Mouse (Mus musculus) CH12.LX (cell line): Measurements from ENCODE around the gene Ccdc6. TPM values are rescaled to one million over a fixed set of nuclear protein-coding genes. Genes with fewer than 3 reads are reported as not detected.

Source experiments
- DNase-seq: peaks from one replicate; pipeline ENCODE4 v3.0.0-alpha.2; 2013; ENCODE audit errors: extremely low read depth
- H3K27ac ChIP-seq: 2 replicates; pipeline ENCODE4 v1.5.1; 2012; ENCODE audit warnings: low read depth, mild to moderate bottlenecking, control low read depth, moderate library complexity; ENCODE audit not compliant: insufficient read depth
- H3K27me3 ChIP-seq: replicated peaks from 2 replicates; pipeline ENCODE3; 2012; ENCODE audit warnings: inconsistent platforms
- H3K36me3 ChIP-seq, 2 experiments: replicated peaks in 1 of 2; 2 replicates each; pipeline versions ENCODE3 to v1.6.1; 2012; ENCODE audit warnings: inconsistent platforms in 1 of 2, low read length in 1 of 2, mild to moderate bottlenecking in 1 of 2, mixed read lengths in 1 of 2, moderate library complexity in 1 of 2; ENCODE audit not compliant: control insufficient read depth in 1 of 2, insufficient read depth in 1 of 2
- H3K4me1 ChIP-seq, 2 experiments: 2 replicates each; pipeline ENCODE4 v1.6.1; 2012; ENCODE audit warnings: inconsistent platforms in 1 of 2, moderate library complexity in 1 of 2; ENCODE audit not compliant: insufficient read depth in 2 of 2, control insufficient read depth in 1 of 2
- H3K4me2 ChIP-seq: 2 replicates; pipeline ENCODE4 v1.6.1; 2012; ENCODE audit warnings: low read depth, mild to moderate bottlenecking, control low read depth; ENCODE audit not compliant: poor library complexity, insufficient read depth, severe bottlenecking
- H3K4me3 ChIP-seq, 3 experiments: fragments of 150-350 bp in 1 of 3; sonication (generic) in 1 of 3; replicated peaks in 1 of 3; 2 replicates each; pipeline versions ENCODE3 to v1.5.1; 2011 to 2012; ENCODE audit warnings: low read depth in 2 of 3, low read length in 2 of 3, mild to moderate bottlenecking in 2 of 3, moderate library complexity in 2 of 3, control low read depth in 1 of 3, improper control_type of control experiment in 1 of 3, inconsistent platforms in 1 of 3, mixed read lengths in 1 of 3; ENCODE audit not compliant: poor library complexity in 1 of 3
- H3K79me2 ChIP-seq: replicated peaks from 2 replicates; pipeline ENCODE4 v1.6.1; 2012; ENCODE audit warnings: mild to moderate bottlenecking, moderate library complexity; ENCODE audit not compliant: control insufficient read depth, poor library complexity, insufficient read depth, severe bottlenecking; ENCODE audit errors: extremely low read depth
- H3K9ac ChIP-seq: 2 replicates; pipeline ENCODE4 v1.6.1; 2012; ENCODE audit warnings: low read depth, mild to moderate bottlenecking, control low read depth, moderate library complexity; ENCODE audit not compliant: insufficient read depth
- H3K9me3 ChIP-seq: replicated peaks from 2 replicates; pipeline ENCODE3; 2012; ENCODE audit warnings: low read length, inconsistent platforms, mixed read lengths
- BHLHE40 ChIP-seq: IDR thresholded peaks from 2 replicates; pipeline ENCODE4 v1.6.1; 2011; ENCODE audit warnings: mild to moderate bottlenecking, low read depth, low read length, improper control_type of control experiment
- CHD1 ChIP-seq: IDR thresholded peaks from 2 replicates; pipeline ENCODE4 v1.6.1; 2012; ENCODE audit warnings: low read depth, low read length, improper control_type of control experiment, inconsistent platforms
- CTCF ChIP-seq, 2 experiments: IDR thresholded peaks in 1 of 2; conservative IDR thresholded peaks in 1 of 2; 2 replicates each; pipeline ENCODE4 v1.5.1; 2011 to 2012; ENCODE audit warnings: low read depth in 2 of 2, low read length in 2 of 2, improper control_type of control experiment in 1 of 2, inconsistent platforms in 1 of 2, mild to moderate bottlenecking in 1 of 2, moderate library complexity in 1 of 2
- E2F4 ChIP-seq: IDR thresholded peaks from 2 replicates; pipeline ENCODE4 v1.6.1; 2011; ENCODE audit warnings: low read depth, low read length, improper control_type of control experiment; ENCODE audit not compliant: insufficient replicate concordance
- EP300 ChIP-seq: IDR thresholded peaks from 2 replicates; pipeline ENCODE4 v1.6.1; 2011; ENCODE audit warnings: low read length, improper control_type of control experiment
- JUND ChIP-seq: conservative IDR thresholded peaks from 2 replicates; pipeline ENCODE4 v1.6.1; 2011; ENCODE audit warnings: low read depth, low read length, improper control_type of control experiment
- MAZ ChIP-seq: IDR thresholded peaks from 2 replicates; pipeline ENCODE4 v1.6.1; 2012; ENCODE audit warnings: low read depth, mild to moderate bottlenecking, inconsistent platforms, low read length, improper control_type of control experiment, moderate library complexity
- NELFE ChIP-seq: IDR thresholded peaks from 2 replicates; pipeline ENCODE4 v1.6.1; 2011; ENCODE audit warnings: low read depth, low read length, improper control_type of control experiment
- NRF1 ChIP-seq: IDR thresholded peaks from 2 replicates; pipeline ENCODE4 v1.6.1; 2014; ENCODE audit warnings: low read depth, mild to moderate bottlenecking, inconsistent platforms, low read length, improper control_type of control experiment, moderate library complexity
- POLR2AphosphoS2 ChIP-seq: IDR thresholded peaks from 2 replicates; pipeline ENCODE4 v1.6.1; 2011; ENCODE audit warnings: low read depth, low read length, improper control_type of control experiment
- RAD21 ChIP-seq: IDR thresholded peaks from 2 replicates; pipeline ENCODE4 v1.6.1; 2011; ENCODE audit warnings: low read depth, mild to moderate bottlenecking, low read length, improper control_type of control experiment, moderate library complexity
- SMC3 ChIP-seq: IDR thresholded peaks from 2 replicates; pipeline ENCODE4 v1.6.1; 2011; ENCODE audit warnings: low read depth, low read length, improper control_type of control experiment
- TCF12 ChIP-seq: IDR thresholded peaks from 2 replicates; pipeline ENCODE4 v1.6.1; 2014; ENCODE audit warnings: low read depth, mild to moderate bottlenecking, inconsistent platforms, low read length, improper control_type of control experiment
- UBTF ChIP-seq: IDR thresholded peaks from 2 replicates; pipeline ENCODE4 v1.6.1; 2012; ENCODE audit warnings: low read depth, mild to moderate bottlenecking, inconsistent platforms, low read length, improper control_type of control experiment, moderate library complexity
- USF1 ChIP-seq: IDR thresholded peaks from 2 replicates; pipeline ENCODE4 v1.6.1; 2014; ENCODE audit warnings: low read depth, mild to moderate bottlenecking, inconsistent platforms, low read length, improper control_type of control experiment
- USF2 ChIP-seq: conservative IDR thresholded peaks from 2 replicates; pipeline ENCODE4 v1.6.1; 2011; ENCODE audit warnings: low read depth, low read length, improper control_type of control experiment
- ZC3H11A ChIP-seq: IDR thresholded peaks from 2 replicates; pipeline ENCODE4 v1.6.1; 2012; ENCODE audit warnings: low read depth, mild to moderate bottlenecking, inconsistent platforms, low read length, improper control_type of control experiment
- ZMIZ1 ChIP-seq: IDR thresholded peaks from 2 replicates; pipeline ENCODE4 v1.6.1; 2012; ENCODE audit warnings: low read depth, mild to moderate bottlenecking, inconsistent platforms, low read length, improper control_type of control experiment
- ZNF384 ChIP-seq: IDR thresholded peaks from 2 replicates; pipeline ENCODE4 v1.6.1; 2012; ENCODE audit warnings: low read depth, low read length, improper control_type of control experiment, inconsistent platforms
- dilution Hi-C: fragments of 300-500 bp; cut with MboI; formaldehyde crosslinking; loops from 2 replicates; pipeline ENCODE4 v1.14.3; 2020; ENCODE audit warnings: low sequenced_read_pairs; ENCODE audit not compliant: extremely low pct_unique_long_range_greater_than_20kb, extremely low pct_ligation_motif_present
- in situ Hi-C: fragments of 300-500 bp; cut with MboI; formaldehyde crosslinking; loops from 3 replicates; pipeline ENCODE4 v1.14.3; 2019; ENCODE audit warnings: low sequenced_read_pairs, low pct_ligation_motif_present, low pct_unique_long_range_greater_than_20kb, mixed read lengths
- polyA plus RNA-seq: library from polyadenylated mRNA; unstranded; fragments of >175 nt; gene quantifications from 2 replicates; pipeline ENCODE4 v1.2.1, GENCODE M21; 2012; ENCODE audit warnings: low read depth; ENCODE audit not compliant: insufficient read length
- total RNA-seq, 2 experiments: library from RNA; depleted of rRNA; stranded (reverse); fragments of 300-350 nt in 1 of 2; fragments of >200 nt in 1 of 2; gene quantifications; 2 replicates each; pipeline ENCODE4 v1.2.3; 2012 to 2014

The Ccdc6 gene
- total and polyA plus RNA-seq, 3 experiments = 19.7 to 36.7 (median 33.5) TPM

DNA sequence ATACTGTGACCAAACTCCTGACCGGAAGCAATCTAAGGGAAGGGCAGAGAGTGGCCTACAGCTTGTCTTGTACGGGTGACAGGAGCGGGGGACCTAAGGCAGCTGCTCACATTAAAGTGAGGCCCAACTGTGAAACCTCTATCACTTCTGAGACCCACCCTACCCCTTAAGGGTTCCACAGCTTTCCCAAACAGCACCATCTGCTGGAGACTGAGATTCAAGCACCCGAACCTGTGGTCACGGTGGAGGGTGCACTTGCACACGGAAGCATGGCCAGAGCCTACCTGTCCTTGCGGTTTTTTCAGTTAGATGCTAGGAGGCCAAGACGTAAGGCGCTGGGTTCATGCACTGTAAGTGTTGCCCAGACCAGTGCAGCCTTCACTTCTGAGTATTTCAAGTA lies 89.2 kb downstream of the Ccdc6 start:
- TF ChIP-seq EP300 (no peak), RAD21 (peak; percentile 26), CTCF (conservative IDR thresholded peaks at IDR 0.05 in 1 of 2, IDR thresholded peaks at IDR 0.05 in 1 of 2; ENCODE audit: low read depth in 2 of 2, low read length in 2 of 2) (peak; percentile 29 to 55), SMC3 (peak; percentile 65), TCF12 (no peak)
- Histone ChIP-seq H3K4me2 (no peak overlapping the region), H3K9ac (no peak overlapping the region), H3K36me3 (peaks cover 51 to 95% of the 10 kb centered on the region in 2 experiments), H3K27me3 (no peaks in the 10 kb centered on the region), H3K27ac (no peak overlapping the region), H3K9me3 (no peaks in the 10 kb centered on the region), H3K4me1 (peaks cover 9 to 22% of the 10 kb centered on the region in 2 experiments), H3K4me3 (no peak overlapping the region), H3K79me2 (no peaks in the 10 kb centered on the region; the same call in 1 of the 2 replicates)
- dilution Hi-C loops (no loop called here), in situ Hi-C loops (no loop called here)
- no peak for DNase-seq

DNA sequence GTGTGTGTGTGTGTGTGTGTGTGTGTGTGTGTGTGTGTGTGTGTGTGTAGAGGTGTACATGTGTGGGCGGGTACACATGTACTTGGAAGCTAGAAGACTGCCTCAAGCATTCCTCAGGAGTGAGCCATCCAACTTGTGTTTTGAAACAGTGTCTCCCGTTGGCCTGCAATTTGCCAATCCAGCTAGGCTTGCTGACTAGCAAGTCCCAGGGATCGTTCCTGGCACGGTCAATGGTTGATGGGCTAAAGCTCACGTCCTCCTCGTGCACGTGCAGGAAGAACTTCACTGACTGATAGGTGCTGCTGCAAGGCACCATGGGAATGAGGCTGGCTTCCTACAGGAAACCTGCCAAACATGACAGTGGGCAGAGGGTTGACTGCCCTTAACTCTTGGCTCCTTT lies 89.7 kb downstream of the Ccdc6 start:
- Histone ChIP-seq H3K4me3 (no peak overlapping the region), H3K9me3 (no peaks in the 10 kb centered on the region), H3K4me1 (peaks cover 5 to 17% of the 10 kb centered on the region in 2 experiments; a peak in 3 of 4 replicates), H3K4me2 (no peak overlapping the region), H3K27me3 (no peaks in the 10 kb centered on the region), H3K36me3 (peaks cover 51 to 95% of the 10 kb centered on the region in 2 experiments), H3K27ac (no peak overlapping the region), H3K9ac (no peak overlapping the region), H3K79me2 (no peaks in the 10 kb centered on the region)
- TF ChIP-seq ZMIZ1 (no peak), NRF1 (no peak), NELFE (no peak), UBTF (no peak), EP300 (no peak), BHLHE40 (no peak), ZC3H11A (no peak), CHD1 (no peak), USF2 (no peak), ZNF384 (no peak), JUND (no peak), E2F4 (no peak), POLR2AphosphoS2 (no peak), USF1 (no peak), MAZ (no peak)
- no peak for DNase-seq
- dilution Hi-C loops = no loop called here
- in situ Hi-C loops = no loop called here
